Mouse (Mus musculus) CH12.LX (cell line): ENCODE data around the gene Asb14. TPM values are rescaled to one million over a fixed set of nuclear protein-coding genes. Genes with fewer than 3 reads are reported as not detected.

Experiments used
- DNase-seq: peaks from one replicate; pipeline ENCODE4 v3.0.0-alpha.2; 2013; ENCODE audit errors: extremely low read depth
- H3K27ac ChIP-seq: 2 replicates; pipeline ENCODE4 v1.5.1; 2012; ENCODE audit warnings: low read depth, mild to moderate bottlenecking, control low read depth, moderate library complexity; ENCODE audit not compliant: insufficient read depth
- H3K27me3 ChIP-seq: replicated peaks from 2 replicates; pipeline ENCODE3; 2012; ENCODE audit warnings: inconsistent platforms
- H3K36me3 ChIP-seq, 2 experiments: replicated peaks in 1 of 2; 2 replicates each; pipeline versions ENCODE3 to v1.6.1; 2012; ENCODE audit warnings: inconsistent platforms in 1 of 2, low read length in 1 of 2, mild to moderate bottlenecking in 1 of 2, mixed read lengths in 1 of 2, moderate library complexity in 1 of 2; ENCODE audit not compliant: control insufficient read depth in 1 of 2, insufficient read depth in 1 of 2
- H3K4me1 ChIP-seq, 2 experiments: 2 replicates each; pipeline ENCODE4 v1.6.1; 2012; ENCODE audit warnings: inconsistent platforms in 1 of 2, moderate library complexity in 1 of 2; ENCODE audit not compliant: insufficient read depth in 2 of 2, control insufficient read depth in 1 of 2
- H3K4me2 ChIP-seq: 2 replicates; pipeline ENCODE4 v1.6.1; 2012; ENCODE audit warnings: low read depth, mild to moderate bottlenecking, control low read depth; ENCODE audit not compliant: poor library complexity, insufficient read depth, severe bottlenecking
- H3K4me3 ChIP-seq, 3 experiments: fragments of 150-350 bp in 1 of 3; sonication (generic) in 1 of 3; replicated peaks in 1 of 3; 2 replicates each; pipeline versions ENCODE3 to v1.5.1; 2011 to 2012; ENCODE audit warnings: low read depth in 2 of 3, low read length in 2 of 3, mild to moderate bottlenecking in 2 of 3, moderate library complexity in 2 of 3, control low read depth in 1 of 3, improper control_type of control experiment in 1 of 3, inconsistent platforms in 1 of 3, mixed read lengths in 1 of 3; ENCODE audit not compliant: poor library complexity in 1 of 3
- H3K79me2 ChIP-seq: replicated peaks from 2 replicates; pipeline ENCODE4 v1.6.1; 2012; ENCODE audit warnings: mild to moderate bottlenecking, moderate library complexity; ENCODE audit not compliant: control insufficient read depth, poor library complexity, insufficient read depth, severe bottlenecking; ENCODE audit errors: extremely low read depth
- H3K9ac ChIP-seq: 2 replicates; pipeline ENCODE4 v1.6.1; 2012; ENCODE audit warnings: low read depth, mild to moderate bottlenecking, control low read depth, moderate library complexity; ENCODE audit not compliant: insufficient read depth
- H3K9me3 ChIP-seq: replicated peaks from 2 replicates; pipeline ENCODE3; 2012; ENCODE audit warnings: low read length, inconsistent platforms, mixed read lengths
- CHD1 ChIP-seq: IDR thresholded peaks from 2 replicates; pipeline ENCODE4 v1.6.1; 2012; ENCODE audit warnings: low read depth, low read length, improper control_type of control experiment, inconsistent platforms
- CTCF ChIP-seq, 2 experiments: IDR thresholded peaks in 1 of 2; conservative IDR thresholded peaks in 1 of 2; 2 replicates each; pipeline ENCODE4 v1.5.1; 2011 to 2012; ENCODE audit warnings: low read depth in 2 of 2, low read length in 2 of 2, improper control_type of control experiment in 1 of 2, inconsistent platforms in 1 of 2, mild to moderate bottlenecking in 1 of 2, moderate library complexity in 1 of 2
- EP300 ChIP-seq: IDR thresholded peaks from 2 replicates; pipeline ENCODE4 v1.6.1; 2011; ENCODE audit warnings: low read length, improper control_type of control experiment
- ETS1 ChIP-seq: conservative IDR thresholded peaks from 2 replicates; pipeline ENCODE4 v1.6.1; 2012; ENCODE audit warnings: low read depth, mild to moderate bottlenecking, inconsistent platforms, low read length, improper control_type of control experiment, moderate library complexity
- GABPA ChIP-seq: IDR thresholded peaks from 2 replicates; pipeline ENCODE4 v1.6.1; 2012; ENCODE audit warnings: low read depth, low read length, improper control_type of control experiment, inconsistent platforms; ENCODE audit not compliant: insufficient replicate concordance
- HCFC1 ChIP-seq: IDR thresholded peaks from 2 replicates; pipeline ENCODE4 v1.6.1; 2012; ENCODE audit warnings: low read depth, mild to moderate bottlenecking, inconsistent platforms, low read length, improper control_type of control experiment
- IRF4 ChIP-seq: IDR thresholded peaks from 2 replicates; pipeline ENCODE4 v1.6.1; 2014; ENCODE audit warnings: low read depth, mild to moderate bottlenecking, inconsistent platforms, low read length, improper control_type of control experiment
- JUN ChIP-seq: IDR thresholded peaks from 2 replicates; pipeline ENCODE4 v1.6.1; 2011; ENCODE audit warnings: low read depth, mild to moderate bottlenecking, low read length, improper control_type of control experiment, moderate library complexity; ENCODE audit not compliant: insufficient read depth
- JUND ChIP-seq: conservative IDR thresholded peaks from 2 replicates; pipeline ENCODE4 v1.6.1; 2011; ENCODE audit warnings: low read depth, low read length, improper control_type of control experiment
- MAFK ChIP-seq: IDR thresholded peaks from 2 replicates; pipeline ENCODE4 v1.6.1; 2011; ENCODE audit warnings: low read length, improper control_type of control experiment; ENCODE audit not compliant: insufficient replicate concordance
- MYC ChIP-seq: IDR thresholded peaks from 2 replicates; pipeline ENCODE4 v1.6.1; 2011; ENCODE audit warnings: low read depth, mild to moderate bottlenecking, improper control_type of control experiment, low read length
- NELFE ChIP-seq: IDR thresholded peaks from 2 replicates; pipeline ENCODE4 v1.6.1; 2011; ENCODE audit warnings: low read depth, low read length, improper control_type of control experiment
- PAX5 ChIP-seq: IDR thresholded peaks from 2 replicates; pipeline ENCODE4 v1.6.1; 2012; ENCODE audit warnings: low read length, inconsistent platforms, mixed read lengths
- POLR2A ChIP-seq: IDR thresholded peaks from 2 replicates; pipeline ENCODE4 v1.6.1; 2011; ENCODE audit warnings: low read depth, mild to moderate bottlenecking, improper control_type of control experiment, low read length
- POLR2AphosphoS2 ChIP-seq: IDR thresholded peaks from 2 replicates; pipeline ENCODE4 v1.6.1; 2011; ENCODE audit warnings: low read depth, low read length, improper control_type of control experiment
- RAD21 ChIP-seq: IDR thresholded peaks from 2 replicates; pipeline ENCODE4 v1.6.1; 2011; ENCODE audit warnings: low read depth, mild to moderate bottlenecking, low read length, improper control_type of control experiment, moderate library complexity
- SIN3A ChIP-seq: IDR thresholded peaks from 2 replicates; pipeline ENCODE4 v1.6.1; 2012; ENCODE audit warnings: low read length, improper control_type of control experiment, inconsistent platforms
- ZC3H11A ChIP-seq: IDR thresholded peaks from 2 replicates; pipeline ENCODE4 v1.6.1; 2012; ENCODE audit warnings: low read depth, mild to moderate bottlenecking, inconsistent platforms, low read length, improper control_type of control experiment
- ZKSCAN1 ChIP-seq: IDR thresholded peaks from 2 replicates; pipeline ENCODE4 v1.6.1; 2012; ENCODE audit warnings: low read depth, inconsistent platforms, low read length, improper control_type of control experiment, borderline replicate concordance
- ZMIZ1 ChIP-seq: IDR thresholded peaks from 2 replicates; pipeline ENCODE4 v1.6.1; 2012; ENCODE audit warnings: low read depth, mild to moderate bottlenecking, inconsistent platforms, low read length, improper control_type of control experiment
- ZNF384 ChIP-seq: IDR thresholded peaks from 2 replicates; pipeline ENCODE4 v1.6.1; 2012; ENCODE audit warnings: low read depth, low read length, improper control_type of control experiment, inconsistent platforms
- dilution Hi-C: fragments of 300-500 bp; cut with MboI; formaldehyde crosslinking; loops from 2 replicates; pipeline ENCODE4 v1.14.3; 2020; ENCODE audit warnings: low sequenced_read_pairs; ENCODE audit not compliant: extremely low pct_unique_long_range_greater_than_20kb, extremely low pct_ligation_motif_present
- in situ Hi-C: fragments of 300-500 bp; cut with MboI; formaldehyde crosslinking; loops from 3 replicates; pipeline ENCODE4 v1.14.3; 2019; ENCODE audit warnings: low sequenced_read_pairs, low pct_ligation_motif_present, low pct_unique_long_range_greater_than_20kb, mixed read lengths
- polyA plus RNA-seq: library from polyadenylated mRNA; unstranded; fragments of >175 nt; gene quantifications from 2 replicates; pipeline ENCODE4 v1.2.1, GENCODE M21; 2012; ENCODE audit warnings: low read depth; ENCODE audit not compliant: insufficient read length
- total RNA-seq, 2 experiments: library from RNA; depleted of rRNA; stranded (reverse); fragments of 300-350 nt in 1 of 2; fragments of >200 nt in 1 of 2; gene quantifications; 2 replicates each; pipeline ENCODE4 v1.2.3; 2012 to 2014

Asb14 gene
- total and polyA plus RNA-seq, 3 experiments: not detected

DNA sequence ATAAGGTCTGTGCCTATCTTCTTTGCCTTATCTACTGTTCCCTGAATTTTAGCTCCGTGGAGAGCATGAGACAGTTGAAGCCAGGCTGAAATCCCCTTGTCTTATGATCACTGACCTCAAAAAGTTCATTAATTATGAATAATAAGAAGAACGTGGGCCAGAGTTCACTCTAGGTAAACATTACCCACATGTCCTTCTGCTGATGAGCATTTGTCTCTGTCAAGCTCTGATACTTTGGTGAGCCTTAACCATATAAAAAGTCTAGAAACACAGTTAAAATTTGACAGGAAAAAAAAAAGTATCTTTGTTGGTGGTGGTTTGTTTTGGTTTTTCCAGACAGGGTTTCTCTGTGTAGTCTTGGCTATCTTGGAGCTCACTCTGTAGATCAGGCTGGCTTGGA lies 40.3 kb upstream of the Asb14 start:
- Histone ChIP-seq H3K36me3 (no peaks in the 10 kb centered on the region), H3K9me3 (no peaks in the 10 kb centered on the region), H3K79me2 (no peaks in the 10 kb centered on the region), H3K9ac (no peak overlapping the region), H3K4me3 (no peak overlapping the region), H3K27ac (no peak overlapping the region), H3K4me1 (peaks cover 0 to 7% of the 10 kb centered on the region in 2 experiments; a peak in 2 of 4 replicates), H3K27me3 (no peaks in the 10 kb centered on the region), H3K4me2 (no peak overlapping the region)
- dilution Hi-C loops (no loop called here), in situ Hi-C loops (no loop called here)
- TF ChIP-seq GABPA: no peak
- no peak for TF ChIP-seq JUN
- TF ChIP-seq NELFE: no peak
- TF ChIP-seq ZNF384: no peak
- TF ChIP-seq POLR2A: no peak
- TF ChIP-seq RAD21: no peak
- TF ChIP-seq MAFK: no peak
- no peak for TF ChIP-seq CTCF (conservative IDR thresholded peaks at IDR 0.05 in 1 of 2, IDR thresholded peaks at IDR 0.05 in 1 of 2; ENCODE audit: low read depth in 2 of 2, low read length in 2 of 2)
- no peak for TF ChIP-seq POLR2AphosphoS2
- TF ChIP-seq ZC3H11A: no peak
- no peak for TF ChIP-seq ETS1
- no peak for TF ChIP-seq ZKSCAN1
- TF ChIP-seq ZMIZ1: no peak
- TF ChIP-seq CHD1: no peak
- no peak for TF ChIP-seq MYC
- TF ChIP-seq JUND: no peak
- no peak for TF ChIP-seq HCFC1
- TF ChIP-seq SIN3A: no peak
- DNase-seq: no peak

GRCm38 (mm10) chr14:26858364-26858763 lies 36.0 kb upstream of the Asb14 start:
- TF ChIP-seq PAX5 (no peak), IRF4 (0 out of 2 replicates have a peak, but pooled peaks have one; percentile 33), EP300 (0 out of 2 replicates have a peak, but pooled peaks have one; percentile 23)
- peaks cover 2% of the 10 kb centered on the region for H3K9me3 ChIP-seq
- 0 out of 2 replicates have a peak overlapping the region, but pooled peaks have one; percentile 8 for H3K4me2 ChIP-seq
- in situ Hi-C loops: no loop called here
- no peak overlapping the region for H3K9ac ChIP-seq
- no peaks in the 10 kb centered on the region for H3K79me2 ChIP-seq
- H3K4me3 ChIP-seq: no peak overlapping the region
- H3K27me3 ChIP-seq: no peaks in the 10 kb centered on the region
- no peaks in the 10 kb centered on the region for H3K36me3 ChIP-seq
- dilution Hi-C loops: no loop called here
- H3K4me1 ChIP-seq: peaks cover 0 to 7% of the 10 kb centered on the region in 2 experiments; a peak in 2 of 4 replicates
- peak; percentile 56 for DNase-seq
- H3K27ac ChIP-seq: no peak overlapping the region
